Mouse (Mus musculus) spleen, adult 2 months (tissue): Measurements from ENCODE around the gene Fgfr2.

Experiments
- CTCF ChIP-seq: fragments of 200-500 bp; IDR thresholded peaks from 2 replicates; pipeline ENCODE4 v1.5.1; 2011; ENCODE audit warnings: mild to moderate bottlenecking, inconsistent platforms; ENCODE audit not compliant: insufficient read depth, insufficient read length, insufficient replicate concordance; ENCODE audit errors: extremely low read depth
- POLR2A ChIP-seq: fragments of 200-500 bp; IDR thresholded peaks from 2 replicates; pipeline ENCODE4 v1.6.1; 2011; ENCODE audit warnings: low read depth, low read length, inconsistent platforms

DNA sequence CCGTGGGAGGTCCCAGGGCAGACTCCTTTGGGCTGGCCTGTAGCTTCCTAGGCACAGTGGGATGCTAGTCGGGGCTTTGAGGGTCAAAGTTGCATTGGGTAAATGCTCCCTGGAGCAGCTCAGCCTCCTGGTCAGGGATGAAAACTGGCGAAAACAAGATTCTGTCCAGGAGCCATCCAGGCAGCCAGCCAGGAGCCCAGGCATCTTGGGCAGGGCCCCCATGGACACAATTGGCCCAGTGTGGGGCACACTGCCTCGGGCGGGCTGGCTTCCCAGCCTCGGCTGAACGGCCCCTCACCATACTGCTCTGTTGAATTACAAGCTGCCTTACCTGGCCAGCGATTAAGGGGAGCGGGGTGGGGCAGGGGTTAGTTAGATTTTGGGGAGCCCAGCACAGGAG lies 430.4 kb downstream of the Fgfr2 start:
- TF ChIP-seq POLR2A (no peak), CTCF (no peak)
